Mouse (Mus musculus): ENCODE results near the gene Rps15.

Rps15 gene

DNA sequence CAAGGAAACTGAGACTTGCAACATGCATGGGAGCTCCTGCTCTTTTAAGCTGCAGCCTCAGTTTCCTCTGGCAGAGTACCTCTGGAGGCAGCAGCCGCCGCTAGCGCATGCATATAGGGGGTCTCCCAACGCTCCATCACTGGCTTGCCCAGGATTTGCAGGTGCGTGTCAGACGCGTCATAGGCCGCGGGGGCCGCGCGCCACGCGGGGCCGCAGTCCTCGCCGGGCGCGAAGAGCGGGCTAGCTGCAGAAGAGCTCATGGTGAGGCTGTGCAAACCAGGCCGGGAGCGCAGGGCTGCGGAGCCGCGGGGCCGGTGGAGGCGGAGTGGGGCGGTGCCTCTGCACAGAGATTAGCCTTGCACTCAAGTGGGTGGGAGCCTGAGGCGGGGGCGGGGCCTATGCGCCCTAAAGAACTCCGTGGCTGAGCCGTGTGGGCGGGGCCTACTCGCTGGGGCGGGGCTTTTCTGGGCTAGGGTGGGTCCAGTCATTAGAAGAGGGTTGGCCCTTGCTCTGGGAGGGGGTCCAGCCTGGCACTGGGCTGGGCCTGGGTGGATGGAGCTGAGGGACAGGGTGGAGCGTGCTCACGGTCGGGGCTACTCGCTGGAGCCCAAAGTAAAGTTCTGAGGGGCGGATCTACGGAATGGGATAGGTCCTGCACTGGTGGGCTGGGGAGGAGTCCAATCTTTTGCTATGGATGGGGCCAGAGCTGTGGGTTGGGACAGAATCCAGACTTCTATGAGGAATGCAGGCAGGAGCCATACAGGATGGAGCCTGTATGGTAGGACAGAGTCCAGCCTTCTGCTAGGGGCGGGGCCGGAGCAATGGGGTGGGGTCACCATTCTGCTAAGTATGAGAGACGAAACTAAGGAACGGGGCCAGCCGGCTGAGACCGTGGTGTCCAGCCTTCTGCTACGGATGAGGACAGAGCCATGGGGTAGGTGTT is 31.3 kb upstream of the Rps15 start, which contains the start of the genes Gamt and Dazap1:
Gamt (minus strand) TSS at position 371 of the 943 bp plus-strand sequence.
Dazap1 (plus strand) TSS at position 845 of the 943 bp plus-strand sequence.
- peak; percentile 100 for DNase-seq (ENCODE audit: low spot score)

DNA sequence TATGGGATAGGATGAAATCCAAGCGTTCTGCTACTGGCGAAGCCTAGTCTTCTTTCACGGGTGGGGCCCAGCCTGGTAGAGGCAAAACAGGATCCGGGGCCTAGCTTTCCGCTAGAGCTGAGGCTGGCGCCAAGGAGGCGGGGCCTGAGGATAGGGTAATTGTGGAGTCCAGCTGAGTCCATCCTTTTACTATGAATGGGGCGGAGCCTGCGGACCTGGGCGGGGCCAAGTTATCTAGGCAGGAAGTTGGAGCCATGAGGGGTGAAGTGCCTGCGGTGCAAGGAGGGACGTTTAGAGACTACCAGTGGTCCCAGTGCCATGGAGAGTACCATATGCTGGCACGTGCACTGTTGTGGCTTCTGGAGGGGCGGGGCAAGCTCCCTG is 30.7 kb upstream of the Rps15 start:
- peak; percentile 98 for DNase-seq (ENCODE audit: low spot score)

GRCm38 (mm10) chr10:80262169-80262568 is 30.1 kb upstream of the Rps15 start:
- DNase-seq (ENCODE audit: low spot score) = no peak

DNA sequence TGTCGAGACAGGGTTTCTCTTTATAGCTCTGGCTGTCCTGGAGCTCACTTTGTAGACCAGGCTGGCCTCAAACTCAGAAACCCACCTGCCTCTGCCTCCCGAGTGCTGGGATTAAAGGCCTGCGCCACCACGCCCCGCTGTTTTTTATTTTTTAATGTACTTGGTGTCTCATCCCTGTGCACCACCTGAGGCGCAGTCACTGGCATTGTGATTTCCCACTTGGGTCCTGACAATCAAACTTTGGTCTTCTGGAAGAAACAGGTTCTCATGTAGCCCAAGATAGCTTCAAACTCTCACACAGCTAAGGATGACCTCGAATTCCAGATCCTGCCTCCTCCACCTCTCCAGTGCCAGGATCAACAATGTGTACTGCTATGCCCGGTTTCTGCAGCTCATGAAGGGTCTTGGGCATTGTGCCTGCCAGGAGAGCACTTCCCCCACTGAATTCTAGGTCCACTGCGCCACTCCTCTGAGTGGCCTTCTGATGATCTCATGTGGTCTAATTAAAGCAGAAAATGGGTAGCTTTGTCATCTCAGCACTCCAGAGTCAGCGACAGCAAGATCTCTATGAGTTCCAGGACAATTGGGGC is 29.4 kb upstream of the Rps15 start:
- no peak for DNase-seq (ENCODE audit: low spot score)

DNA sequence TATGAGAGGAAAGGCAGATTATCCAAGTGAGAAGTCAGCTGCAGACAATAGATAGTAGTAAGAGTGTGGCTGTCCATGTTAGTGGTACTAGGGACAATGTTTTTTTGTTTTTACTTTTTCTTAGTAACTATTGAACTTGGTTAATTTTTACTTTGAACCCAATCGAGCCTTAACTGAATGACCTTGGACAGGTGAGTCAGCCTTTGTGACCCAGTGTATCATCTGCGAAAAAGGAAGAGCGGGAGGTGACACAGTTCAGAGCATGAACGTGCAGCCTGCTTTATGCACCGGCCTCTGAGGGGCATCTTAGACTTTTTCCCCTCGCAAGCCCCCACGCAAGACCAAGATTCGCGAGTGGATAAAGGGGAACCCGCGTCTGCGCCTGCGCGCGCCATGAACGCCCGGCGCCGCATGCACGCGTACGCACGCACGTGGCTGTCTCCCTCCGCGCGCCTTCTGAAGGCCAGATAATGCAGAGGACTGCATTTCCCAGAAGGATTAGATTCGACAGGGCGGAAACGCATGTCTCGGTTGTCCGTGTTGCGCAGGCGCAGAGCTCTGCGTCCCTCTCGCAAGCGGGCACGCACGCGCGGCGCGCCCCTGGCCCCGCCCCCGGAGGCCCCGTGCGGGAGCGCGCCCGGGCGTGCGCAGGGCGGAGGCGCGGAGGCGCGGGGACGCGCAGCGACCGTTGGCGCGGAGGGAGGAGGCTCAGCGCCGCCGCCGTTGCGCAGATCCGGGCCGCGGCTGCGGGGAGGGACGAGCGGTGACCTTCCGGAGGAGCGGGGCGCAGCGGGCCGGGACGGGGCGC is 27.7 kb upstream of the Rps15 start:
- DNase-seq (ENCODE audit: low spot score) = peak; percentile 97

DNA sequence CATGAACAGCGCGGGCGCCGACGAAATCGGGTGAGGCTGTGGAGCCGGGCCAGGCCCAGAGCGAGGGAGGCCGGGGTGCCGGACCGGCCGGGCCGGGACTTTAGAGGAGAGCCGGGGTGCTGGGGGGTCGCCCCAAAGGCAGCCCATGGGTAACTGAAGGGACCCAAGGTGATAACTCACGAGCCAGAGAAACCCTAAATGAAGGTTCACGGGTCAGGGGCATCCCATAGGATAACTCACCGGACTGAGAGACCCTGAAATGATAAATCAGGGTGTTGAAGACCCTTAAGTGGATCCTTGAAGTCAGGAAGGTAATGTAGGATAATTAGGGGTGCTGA is 27.1 kb upstream of the Rps15 start:
- no peak for DNase-seq (ENCODE audit: low spot score)

- no peak for DNase-seq (ENCODE audit: low spot score)
Measured at GRCm38 (mm10) chr10:80270099-80270498, 22.2 kb upstream of the Rps15 start.

DNA sequence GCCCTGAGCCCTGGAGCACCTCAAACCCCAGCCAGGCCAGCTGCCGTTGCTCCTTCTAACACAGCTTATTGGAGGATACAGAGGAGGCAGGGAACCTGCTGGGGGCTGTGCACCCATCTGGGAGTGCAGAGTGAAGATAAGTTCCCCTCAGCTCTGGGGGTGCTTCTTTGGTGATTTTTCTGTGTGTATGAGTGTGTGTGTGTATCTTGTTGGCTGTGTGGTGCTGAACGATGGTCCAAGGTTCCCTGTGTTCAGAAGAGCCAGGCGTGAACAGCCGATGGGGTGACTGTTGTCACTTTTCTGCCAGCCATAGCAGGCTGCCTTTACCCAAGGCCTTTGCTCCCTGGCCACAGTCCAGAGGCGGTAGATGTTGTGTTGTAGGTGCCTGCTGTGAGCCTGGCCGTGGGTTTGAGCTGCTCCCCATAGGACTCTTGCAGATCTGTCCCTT is 21.5 kb upstream of the Rps15 start:
- DNase-seq (ENCODE audit: low spot score) = no peak

GRCm38 (mm10) chr10:80271186-80271843 is 20.9 kb upstream of the Rps15 start:
- DNase-seq (ENCODE audit: low spot score) = no peak

- DNase-seq (ENCODE audit: low spot score) = no peak
Measured at GRCm38 (mm10) chr10:80271870-80272585, 20.2 kb upstream of the Rps15 start.

DNA sequence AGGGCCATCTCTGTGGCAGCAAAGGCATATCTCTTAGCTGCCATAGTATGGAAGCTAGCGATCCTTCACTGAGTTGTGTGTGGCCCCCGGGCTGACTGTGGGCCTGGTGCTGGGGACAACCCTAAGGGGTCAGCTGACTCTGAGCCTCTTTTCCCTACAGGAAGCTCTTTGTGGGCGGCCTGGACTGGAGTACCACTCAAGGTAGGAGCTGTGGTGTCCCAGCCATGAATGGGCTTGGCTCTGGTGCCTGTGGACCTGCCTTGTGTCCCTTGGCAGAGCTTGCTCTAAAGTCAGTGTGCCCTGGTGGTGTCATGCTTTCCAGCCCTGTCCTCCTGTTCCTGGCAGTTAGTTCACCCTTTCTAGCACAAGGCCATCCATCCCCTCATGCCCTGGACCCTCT is 18.4 kb upstream of the Rps15 start:
- no peak for DNase-seq (ENCODE audit: low spot score)

- peak; percentile 52 for DNase-seq (ENCODE audit: low spot score)
Measured at GRCm38 (mm10) chr10:80276238-80276637, 16.0 kb upstream of the Rps15 start.

GRCm38 (mm10) chr10:80278390-80278789 is 13.9 kb upstream of the Rps15 start:
- no peak for DNase-seq (ENCODE audit: low spot score)

DNA sequence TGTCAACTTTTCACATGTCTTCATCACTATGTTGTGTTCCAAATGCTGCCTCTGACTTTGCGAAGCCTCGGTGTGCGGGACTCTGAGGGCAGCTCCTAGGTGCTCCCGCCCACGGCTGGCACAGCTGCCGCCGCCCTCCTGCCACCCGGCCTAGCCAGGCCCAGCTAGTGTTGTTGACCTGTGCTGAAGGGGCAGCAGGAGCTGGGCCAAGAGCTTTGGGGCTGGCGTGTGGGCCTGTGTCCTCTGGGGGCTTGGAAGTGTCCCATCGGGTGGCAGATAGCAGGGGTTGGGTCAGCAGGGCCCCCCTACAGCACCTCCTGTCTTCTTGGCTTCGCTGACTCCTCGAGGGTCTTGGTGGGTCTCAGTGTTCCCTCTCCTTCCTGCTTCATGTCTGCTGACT is 13.0 kb upstream of the Rps15 start:
- no peak for DNase-seq (ENCODE audit: low spot score)

GRCm38 (mm10) chr10:80281304-80281703 is 10.9 kb upstream of the Rps15 start:
- DNase-seq (ENCODE audit: low spot score) = peak; percentile 61

GRCm38 (mm10) chr10:80281921-80282371 is 10.3 kb upstream of the Rps15 start:
- DNase-seq (ENCODE audit: low spot score) = peak; percentile 74

- DNase-seq (ENCODE audit: low spot score) = no peak
Measured at GRCm38 (mm10) chr10:80282481-80283441, 9.5 kb upstream of the Rps15 start.

GRCm38 (mm10) chr10:80285222-80286070 is 6.8 kb upstream of the Rps15 start:
- DNase-seq (ENCODE audit: low spot score) = no peak

DNA sequence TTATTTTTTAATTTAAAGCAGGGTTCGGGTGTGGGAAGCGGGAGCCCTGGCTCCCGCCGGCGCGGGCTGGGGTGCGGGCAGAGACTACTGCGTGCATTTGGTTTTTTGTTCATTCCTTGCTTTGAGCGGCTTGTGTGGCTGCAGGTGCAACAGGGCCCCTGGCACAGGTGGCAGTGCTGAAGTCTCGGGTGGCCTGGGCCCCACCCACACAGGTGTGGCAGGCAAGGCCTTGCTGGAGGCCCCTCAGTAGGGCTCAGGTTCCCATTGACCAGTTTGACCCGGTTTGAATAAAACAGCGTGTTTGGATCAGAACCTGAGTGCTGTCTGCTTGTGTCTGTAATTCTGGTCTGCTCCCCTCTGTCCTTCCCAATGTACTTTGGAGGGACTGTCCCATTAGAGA is 4.2 kb upstream of the Rps15 start:
- no peak for DNase-seq (ENCODE audit: low spot score)

Data from yolk sac, embryonic 10.5 days (tissue).